Mouse (Mus musculus) frontal cortex, postnatal 10 days (tissue): ENCODE measurements around the gene Pth2.
"Not testable (repeated sequence)": the region's sequence is repeated elsewhere in the genome, so short reads cannot be mapped to it uniquely, and the experiment has no call there.

Experiments used
- DNase-seq, 2 experiments: peaks; one replicate each; pipeline ENCODE4 v3.0.0; 2022; ENCODE audit warnings: low spot score in 2 of 2, mixed read lengths in 1 of 2

The Pth2 gene

DNA sequence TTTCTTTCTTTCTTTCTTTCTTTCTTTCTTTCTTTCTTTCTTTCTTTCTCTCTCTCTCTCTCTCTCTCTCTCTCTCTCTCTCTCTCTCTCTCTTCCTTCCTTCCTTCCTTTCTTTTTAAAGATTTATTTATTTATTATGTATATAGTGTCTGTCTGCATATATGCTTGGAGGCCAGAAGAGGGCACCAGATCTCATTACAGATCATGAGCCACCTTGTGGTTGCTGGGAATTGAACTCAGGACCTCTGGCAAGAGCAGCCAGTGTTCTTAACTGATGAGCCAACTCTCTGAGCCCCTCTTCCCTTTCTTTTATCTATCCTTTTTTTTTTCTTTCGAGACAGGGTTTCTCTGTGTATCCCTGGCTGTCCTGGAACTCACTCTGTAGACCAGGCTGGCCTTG, 7.0 kb upstream of the Pth2 start:
- not testable (repeated sequence) for DNase-seq

DNA sequence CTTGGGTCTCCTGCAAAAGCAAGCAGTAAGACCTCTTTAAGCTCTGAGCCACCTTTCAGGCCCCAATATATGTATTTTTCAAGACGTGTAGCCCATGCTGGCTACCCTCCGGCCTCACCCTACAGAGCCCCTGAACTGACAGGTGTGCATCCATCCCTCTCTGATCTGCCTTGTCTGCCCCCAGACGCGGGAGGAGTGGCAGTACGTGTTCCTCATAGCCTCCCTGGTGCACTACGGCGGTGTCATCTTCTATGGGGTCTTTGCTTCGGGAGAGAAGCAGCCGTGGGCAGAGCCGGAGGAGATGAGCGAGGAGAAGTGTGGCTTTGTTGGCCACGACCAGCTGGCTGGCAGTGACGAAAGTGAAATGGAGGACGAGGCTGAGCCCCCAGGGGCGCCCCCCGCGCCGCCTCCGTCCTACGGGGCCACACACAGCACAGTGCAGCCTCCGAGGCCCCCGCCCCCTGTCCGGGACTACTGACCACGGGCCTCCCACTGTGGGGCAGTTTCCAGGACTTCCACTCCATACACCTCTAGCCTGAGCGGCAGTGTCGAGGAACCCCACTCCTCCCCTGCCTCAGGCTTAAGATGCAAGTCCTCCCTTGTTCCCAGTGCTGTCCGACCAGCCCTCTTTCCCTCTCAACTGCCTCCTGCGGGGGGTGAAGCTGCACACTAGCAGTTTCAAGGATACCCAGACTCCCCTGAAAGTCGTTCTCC, 6.1 kb upstream of the Pth2 start:
- no peak for DNase-seq

DNA sequence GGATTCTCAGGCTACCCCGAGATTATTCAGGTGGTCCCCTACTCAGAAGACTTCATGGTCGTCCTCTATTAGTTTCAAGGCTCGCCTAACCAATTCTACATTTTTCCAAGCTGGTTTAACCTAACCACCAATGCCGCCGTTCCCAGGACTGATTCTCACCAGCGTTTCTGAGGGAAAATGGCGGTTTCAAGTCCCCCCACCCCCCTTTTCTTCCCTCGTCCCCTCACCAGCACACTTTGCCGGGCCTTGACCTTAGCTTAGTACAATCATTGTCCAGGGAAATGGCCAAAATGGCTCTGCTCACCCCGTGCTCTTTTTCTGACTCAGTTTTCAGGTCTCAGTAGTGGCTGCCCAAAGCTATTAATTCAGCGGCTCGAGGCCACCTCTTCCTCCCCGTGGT, 5.4 kb upstream of the Pth2 start:
- no peak for DNase-seq

DNA sequence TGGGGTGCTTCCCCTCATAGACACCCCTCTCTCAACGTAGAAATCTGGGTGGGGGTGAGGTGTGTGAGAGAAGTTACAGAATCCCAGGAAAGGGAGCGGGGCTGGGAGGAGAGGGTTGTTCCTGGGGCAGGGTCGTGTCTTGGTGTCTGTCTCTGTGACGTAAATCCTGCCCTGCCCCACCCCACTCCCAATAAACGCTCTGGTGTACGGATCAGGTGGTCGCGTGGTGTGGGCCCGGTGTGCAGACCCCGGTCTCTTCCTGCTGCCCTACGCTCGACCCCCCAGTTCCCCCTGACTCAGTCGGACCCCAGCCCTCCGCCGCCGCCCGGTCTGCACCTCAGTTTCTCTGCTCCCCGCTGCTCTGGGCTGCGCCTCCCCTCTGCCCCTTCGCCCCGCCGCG, 4.9 kb upstream of the Pth2 start:
- DNase-seq: no peak

DNA sequence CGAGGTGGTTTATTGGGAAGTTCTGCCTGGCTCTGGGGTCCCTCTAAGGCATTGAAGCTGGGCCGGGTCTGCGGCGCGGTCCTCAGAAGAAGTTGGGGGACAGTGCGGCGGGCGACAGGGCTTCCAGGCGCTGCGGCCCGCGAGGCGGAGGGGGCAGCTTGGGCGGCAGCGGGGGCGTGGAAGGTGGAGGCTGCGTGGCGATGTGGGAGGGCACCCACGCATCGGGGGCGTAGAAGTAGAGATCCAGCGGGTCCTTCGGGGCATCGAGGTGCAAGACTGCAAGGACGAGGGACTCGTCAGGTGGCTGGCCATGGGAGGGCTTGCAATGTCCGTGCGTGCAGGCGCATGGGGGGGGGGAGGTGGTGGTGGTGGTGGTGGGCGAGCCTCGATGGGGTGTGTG, 4.4 kb upstream of the Pth2 start:
- DNase-seq: no peak

DNA sequence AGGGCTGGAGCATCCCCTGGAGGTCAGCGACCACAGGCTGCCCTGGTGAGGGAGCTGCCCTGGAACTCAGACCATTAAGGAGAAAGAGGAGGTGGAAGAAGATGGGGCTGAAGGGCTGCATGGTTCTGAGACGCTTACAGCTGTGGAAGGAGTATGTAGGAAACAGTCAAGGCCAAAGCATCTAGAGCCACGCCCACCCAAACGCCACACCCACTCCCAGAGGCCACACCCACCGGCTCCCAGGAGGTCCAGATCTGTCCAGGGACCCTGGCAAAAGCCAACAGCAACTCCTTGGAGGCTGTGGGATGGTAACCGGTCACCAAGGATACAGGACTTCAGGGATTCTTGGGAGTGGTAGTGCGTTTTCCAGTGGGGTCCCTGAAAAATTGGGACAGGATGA, 2.2 kb upstream of the Pth2 start:
- DNase-seq: no peak

DNA sequence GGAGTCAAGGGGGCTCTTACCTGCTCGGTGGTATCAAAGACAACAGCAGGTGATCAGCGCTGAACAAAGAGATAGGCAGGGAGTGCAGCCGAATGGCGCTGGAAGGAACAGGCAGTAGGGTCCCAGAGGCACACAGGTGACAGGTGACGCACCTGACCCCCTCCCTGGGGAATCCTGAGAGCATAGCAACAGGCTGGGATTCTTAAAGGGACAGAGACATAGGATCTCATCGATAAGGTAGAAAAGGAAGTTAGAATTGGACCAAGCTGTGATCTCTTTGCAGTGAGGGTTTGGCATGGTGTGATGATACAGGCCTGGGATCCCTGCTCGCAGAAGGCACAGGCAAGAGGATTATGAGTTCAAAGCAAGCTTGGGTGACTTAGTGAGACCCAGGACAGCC, 1.3 kb upstream of the Pth2 start, which contains the start of gene Gfy:
TSS of gene Gfy (minus strand) at position 101 of the 400 bp plus-strand sequence.
- DNase-seq: no peak

DNA sequence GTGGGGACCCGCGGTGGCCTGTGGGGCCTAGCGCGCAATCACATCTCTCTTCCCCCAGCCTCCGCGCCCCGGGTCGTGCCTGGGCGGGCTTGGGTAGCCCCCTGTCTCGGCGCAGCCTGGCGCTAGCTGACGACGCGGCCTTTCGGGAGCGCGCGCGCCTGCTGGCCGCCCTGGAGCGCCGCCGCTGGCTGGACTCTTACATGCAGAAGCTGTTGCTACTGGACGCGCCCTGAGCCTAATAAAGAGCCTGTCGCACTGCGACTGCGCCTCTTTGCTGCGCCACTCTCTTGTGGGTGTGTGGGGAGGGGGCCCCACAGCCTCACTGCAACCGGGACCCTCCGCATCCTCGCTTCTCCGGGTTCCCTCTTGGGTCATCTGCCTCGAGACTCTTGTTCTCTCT, 745 bp downstream of the Pth2 start:
- no peak for DNase-seq

DNA sequence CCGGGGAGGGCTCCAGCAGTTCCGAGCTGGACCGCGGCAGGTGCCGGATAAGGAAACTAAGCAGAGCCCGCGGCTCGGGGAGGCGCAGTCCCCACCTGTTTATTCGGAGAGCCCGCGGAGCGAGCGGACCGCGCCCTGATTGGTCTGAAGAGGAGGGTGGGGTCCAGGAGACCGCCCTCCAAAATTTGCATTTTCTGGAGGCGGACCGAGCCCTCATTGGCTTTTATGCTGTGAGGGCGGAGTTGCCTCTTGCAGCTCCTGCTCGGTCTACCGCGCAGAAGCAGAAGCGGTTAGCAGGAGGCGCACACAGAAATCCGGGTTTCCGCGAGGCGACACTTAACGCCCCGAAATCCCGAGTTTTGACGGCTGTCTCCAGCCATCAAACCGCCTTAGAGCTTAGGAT, 1.4 kb downstream of the Pth2 start:
- peak in 1 of 2 experiments; percentile 81 for DNase-seq

DNA sequence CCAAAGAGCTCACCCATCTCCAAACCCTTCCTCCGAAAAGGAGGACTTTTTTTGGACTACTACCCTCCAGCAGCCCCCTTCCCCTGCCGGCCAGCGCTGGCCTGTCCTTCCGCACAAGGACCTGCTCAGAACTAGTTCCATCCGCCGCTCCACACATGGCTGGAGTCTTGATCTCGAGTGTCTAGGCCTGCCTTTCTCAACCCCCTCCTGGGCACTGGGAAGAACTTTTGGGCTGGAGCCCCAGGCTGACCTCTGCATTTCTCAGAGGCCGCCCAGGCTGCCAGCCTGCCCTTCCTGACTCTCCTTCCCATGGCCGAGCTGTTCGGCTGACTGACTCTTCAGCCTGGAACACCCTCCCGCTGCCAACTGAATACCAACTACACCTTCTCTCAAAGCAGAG, 1.8 kb downstream of the Pth2 start:
- DNase-seq: no peak

DNA sequence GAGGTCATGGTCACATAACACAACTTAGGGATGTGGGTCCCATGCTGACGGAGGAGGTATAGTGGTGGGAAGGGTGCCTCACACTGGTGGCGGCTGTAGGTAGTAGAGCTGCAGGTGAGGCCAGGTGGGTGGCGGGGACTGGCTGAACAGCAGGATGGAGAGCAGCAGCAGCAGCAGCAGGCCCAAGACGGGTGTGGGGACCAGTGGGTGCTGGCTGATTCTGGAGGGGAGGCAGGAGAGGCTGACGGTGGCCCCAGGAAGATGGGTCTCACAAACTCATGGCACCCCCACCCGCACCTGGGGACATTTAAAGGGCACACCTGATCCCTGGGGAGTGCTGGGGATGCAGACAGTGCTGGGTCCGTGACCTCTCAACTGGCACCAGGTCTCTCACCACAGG, 2.9 kb downstream of the Pth2 start:
- no peak for DNase-seq

DNA sequence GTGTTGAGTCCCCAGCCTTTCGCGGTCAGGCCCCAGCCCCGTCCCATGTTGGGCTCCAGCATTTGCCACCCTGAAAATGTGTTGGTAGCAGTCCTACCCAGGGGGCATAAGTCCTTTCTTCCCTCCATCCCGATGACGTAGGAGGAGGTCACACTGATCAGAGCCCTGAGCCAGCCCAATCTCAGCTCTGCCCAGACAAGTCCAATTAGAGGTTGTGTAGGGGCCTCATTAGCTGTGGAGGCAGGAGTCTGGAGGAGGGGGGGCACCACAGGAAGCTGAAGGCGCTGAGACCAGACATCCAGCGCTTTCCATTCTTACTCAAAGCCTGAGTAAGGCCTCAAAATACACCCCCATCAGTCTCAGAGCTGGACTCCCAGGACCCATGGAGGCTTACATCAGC, 5.1 kb downstream of the Pth2 start:
- DNase-seq: no peak

DNA sequence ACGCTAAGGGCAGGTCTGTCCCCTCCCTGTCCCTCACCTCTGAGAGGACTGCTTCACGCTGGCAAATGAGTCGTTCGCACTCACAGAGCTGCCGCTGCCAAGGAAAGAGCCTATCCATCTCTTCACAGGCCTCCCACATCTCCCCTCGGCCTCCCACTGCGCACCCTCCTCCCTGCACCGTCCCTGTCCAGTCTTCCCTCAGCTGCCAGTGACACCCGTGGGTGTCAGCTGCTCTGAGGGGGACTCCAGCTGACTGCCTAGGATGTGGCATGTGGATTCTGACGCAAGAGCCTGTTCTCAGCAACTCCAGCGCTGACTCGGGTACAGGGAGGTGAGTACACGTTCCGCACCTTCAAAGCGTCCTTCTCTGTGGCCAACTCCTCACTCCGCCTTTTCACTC, 8.8 kb downstream of the Pth2 start:
- DNase-seq: no peak

DNA sequence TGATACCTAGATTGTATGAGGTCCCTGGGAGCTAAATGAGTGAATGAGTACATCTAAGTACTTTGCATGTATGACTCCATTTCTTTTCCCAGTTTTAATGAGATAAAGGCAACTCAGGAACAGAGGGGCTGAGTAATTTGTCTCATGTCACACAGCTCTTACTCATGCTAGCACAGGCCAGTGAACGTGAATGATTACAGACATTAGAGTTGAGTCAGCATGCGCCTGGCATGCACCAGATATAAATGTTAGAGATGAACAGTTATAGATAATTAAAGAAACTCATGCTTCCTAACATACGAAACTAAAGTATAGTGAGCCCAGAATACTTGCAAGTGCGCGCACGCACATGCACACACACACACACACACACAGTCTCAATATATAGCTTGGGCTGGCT, 9.4 kb downstream of the Pth2 start:
- DNase-seq: no peak

DNA sequence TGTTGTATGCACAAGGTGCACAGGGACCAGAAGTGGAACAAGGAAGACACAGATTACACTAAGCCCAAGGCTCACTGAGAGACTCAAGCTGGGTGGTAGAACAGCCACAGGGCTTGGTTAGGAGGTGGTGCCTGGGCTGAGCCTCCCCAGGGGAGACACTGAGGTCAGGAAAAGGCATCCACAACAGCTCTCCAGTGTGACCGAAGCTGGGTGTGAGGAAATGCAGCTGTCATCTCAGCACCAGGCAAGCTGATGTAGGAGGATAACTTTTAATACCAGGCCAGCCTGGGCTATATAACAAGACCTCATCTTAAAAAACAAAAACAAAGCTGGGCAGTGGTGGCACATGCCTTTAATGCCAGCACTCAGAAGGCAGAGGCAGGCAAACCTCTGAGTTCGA, 10.4 kb downstream of the Pth2 start:
- no peak for DNase-seq

DNA sequence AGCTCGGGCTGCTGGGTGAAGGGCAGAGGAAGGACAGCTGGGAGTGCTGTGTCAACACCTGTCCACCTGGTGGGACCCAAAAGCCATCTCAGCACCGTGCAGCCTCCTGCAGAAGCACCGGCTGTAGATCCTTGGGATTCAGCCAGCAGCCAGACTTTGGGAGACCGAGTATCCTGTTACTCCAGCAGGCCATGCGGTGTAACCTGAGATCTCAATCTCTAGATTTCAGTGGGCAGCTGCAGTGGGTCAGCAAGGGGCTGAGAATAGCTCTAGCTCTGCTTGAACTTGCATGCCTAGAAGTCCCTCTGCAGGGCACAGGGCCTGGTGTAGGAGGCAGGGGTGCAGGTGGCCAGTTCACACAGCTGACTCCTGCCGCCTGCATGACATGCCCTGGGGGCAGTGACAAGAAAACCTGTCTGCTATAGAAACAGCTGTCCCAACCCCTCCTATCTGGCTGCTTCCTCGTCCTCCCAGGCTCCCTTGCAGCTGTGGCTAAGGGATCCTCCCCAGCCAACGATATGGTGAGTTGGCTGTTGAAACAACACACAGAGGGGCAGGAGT, 11.1 kb downstream of the Pth2 start:
- DNase-seq: no peak

DNA sequence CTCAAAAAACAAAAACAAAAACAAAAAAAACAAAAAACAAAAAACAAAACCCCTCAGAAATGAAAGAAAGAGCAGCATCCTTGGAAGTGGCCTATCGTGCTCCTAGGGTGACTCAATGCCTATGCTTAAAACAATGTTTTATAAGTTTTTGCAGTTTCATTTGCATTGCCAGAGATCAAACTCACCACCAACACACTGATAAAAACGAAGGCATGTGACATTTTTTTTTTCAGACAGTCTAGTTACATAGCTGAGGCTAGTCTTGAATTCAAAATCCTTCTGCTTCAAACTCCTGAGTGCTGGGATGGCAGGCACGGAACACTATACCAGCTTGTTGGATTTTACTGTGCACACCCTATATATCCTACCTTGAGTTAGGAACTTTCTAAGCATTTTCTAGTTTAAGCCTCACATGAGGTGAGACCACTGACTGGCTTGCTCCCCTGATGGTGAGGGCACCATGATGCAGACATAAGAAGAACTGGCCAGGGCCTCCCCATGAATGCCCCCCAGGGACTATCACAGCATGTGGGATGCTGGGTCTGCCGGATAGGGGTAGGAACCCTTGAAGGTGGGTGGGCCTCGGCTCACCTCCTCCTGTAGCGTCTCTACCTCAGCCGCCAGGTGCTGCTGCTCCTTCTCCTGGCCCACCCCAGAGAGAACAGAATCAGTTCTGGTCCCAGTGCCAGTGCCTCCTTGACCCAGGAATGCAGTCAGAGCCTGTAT, 12.0 kb downstream of the Pth2 start:
- DNase-seq: no peak

DNA sequence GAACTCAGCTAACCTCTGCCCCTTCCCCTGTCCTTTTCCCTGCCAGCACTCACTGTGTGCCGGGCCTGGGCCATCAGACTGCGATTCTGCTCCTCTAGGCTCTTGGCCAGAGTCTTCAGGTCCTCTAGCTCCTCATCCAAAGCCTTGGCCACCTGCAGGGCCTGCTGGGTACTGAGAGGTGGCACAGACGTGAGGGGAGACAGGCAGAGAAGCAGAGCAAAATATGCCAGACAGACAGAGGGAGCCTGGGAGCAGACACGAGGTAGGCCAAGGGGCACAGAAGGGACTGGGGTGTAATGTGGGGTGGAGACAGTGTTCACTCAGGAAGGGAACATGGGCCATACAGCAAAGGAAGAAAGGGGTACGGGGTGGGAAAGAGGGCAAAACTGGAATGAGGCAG, 12.6 kb downstream of the Pth2 start:
- DNase-seq: no peak

DNA sequence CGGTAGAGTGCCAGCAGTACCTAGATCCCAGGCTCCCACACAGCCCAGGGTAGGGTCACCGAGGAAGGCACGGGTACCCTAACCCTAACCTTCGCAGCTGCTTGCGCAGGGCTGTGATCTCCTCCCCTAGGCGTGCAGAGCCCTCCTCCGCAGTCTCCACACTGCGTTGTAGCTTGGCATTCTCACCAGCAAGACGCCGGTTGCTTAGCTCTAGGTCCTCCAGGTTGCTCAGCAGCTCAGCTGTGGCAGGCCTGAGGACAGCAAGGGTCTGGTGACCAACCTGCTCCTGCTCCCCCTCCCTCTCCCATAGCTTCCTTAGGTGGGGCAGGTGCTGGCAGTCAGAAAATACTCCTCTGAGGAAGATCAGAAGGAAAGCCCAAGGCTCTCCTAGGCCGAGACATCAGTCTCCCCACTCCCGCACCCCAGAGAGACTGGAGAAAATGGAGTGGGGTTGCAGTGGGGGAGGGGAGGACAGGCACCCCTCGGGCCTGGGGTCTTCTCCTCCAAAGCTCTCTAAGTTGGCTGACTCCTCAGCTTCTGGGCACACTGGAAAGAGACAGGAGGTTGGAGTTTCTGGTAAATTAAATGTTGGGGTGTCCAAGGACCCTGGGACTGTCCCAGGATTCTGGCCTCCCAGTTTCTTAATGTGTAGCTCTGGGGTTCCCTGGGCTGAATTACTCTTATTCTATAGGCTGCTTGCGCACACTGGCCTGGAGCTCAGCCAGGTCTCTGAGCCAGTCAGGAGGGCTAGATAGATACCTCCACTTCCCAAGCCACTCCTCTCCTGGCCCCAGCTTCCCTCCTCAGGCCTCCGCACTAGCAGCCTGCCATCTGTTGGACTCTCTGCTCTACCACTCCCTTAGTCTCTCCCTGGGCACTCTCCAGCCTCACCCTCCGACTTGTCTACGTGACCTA, 13.3 kb downstream of the Pth2 start:
- no peak for DNase-seq

DNA sequence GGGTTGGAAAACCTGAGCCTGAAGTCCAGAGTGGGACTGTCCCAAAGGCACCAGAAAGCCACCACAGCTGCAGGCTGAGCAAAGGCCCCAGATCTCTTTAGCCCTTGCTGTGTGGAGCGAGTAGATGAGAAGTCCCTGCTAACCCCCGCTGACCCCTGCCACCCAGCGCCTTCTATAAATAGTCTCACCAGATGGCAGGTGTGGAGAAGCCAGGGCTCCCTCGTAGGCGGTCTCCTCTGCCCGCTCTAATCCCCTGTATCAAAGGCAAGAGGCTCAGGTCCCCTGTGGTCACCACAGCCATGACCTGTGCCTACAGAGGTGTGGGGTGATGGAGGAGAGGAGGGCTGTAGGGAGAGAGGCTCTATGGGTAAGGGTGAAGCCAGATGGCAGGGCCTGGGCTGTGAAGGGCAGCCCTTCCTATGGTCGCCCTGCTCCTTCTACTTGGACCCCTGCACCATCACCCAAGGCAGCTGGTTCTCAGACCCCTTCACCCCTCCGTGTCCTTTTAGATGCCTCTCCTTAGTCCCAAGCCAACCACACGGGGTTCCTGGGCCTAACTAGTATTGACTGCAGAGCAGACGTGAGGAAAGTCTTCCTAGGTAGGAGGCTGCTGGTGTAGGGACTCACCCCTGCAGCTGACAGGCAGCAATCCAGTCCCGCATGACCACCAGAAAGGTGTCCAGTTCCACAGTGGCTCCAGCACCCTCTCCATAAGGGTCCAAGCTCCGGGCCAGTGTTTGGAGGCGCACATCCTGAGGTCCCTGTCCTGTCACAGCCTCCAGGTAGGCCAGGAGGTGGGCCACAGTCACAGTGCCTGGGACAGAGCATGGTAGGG, 14.8 kb downstream of the Pth2 start:
- no peak for DNase-seq

DNA sequence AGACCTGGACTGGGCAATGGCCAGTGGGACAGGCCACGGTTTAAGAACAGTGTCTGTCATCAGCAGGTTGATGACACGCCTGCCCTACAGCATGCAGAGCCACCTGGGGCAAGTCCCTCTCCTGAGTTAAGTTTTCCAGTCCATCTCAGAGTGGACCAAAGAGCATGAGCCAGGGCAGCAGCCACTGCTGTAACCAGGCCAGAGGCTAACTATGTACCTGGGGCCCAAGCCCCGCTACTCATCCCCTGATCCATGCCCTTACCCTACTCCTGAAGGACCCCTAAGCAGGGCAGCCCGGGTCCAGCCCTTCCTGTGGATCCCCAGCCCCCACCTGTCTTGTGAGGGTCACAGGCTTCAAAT, 15.4 kb downstream of the Pth2 start:
- no peak for DNase-seq
